Mouse (Mus musculus) MEL (cell line): ENCODE measurements around the gene Zfp462.

Source experiments
- CHD2 ChIP-seq: IDR thresholded peaks from 2 replicates; pipeline ENCODE4 v1.6.1; 2011; ENCODE audit warnings: low read length, improper control_type of control experiment
- CTCF ChIP-seq, 3 experiments: IDR thresholded peaks in 2 of 3; conservative IDR thresholded peaks in 1 of 3; 2 replicates each; pipeline ENCODE4 v1.5.1; 2011 to 2012; ENCODE audit warnings: low read length in 3 of 3, low read depth in 2 of 3, mild to moderate bottlenecking in 2 of 3, improper control_type of control experiment in 1 of 3, inconsistent platforms in 1 of 3, mixed read lengths in 1 of 3, moderate library complexity in 1 of 3; ENCODE audit not compliant: control insufficient read depth in 1 of 3, insufficient read depth in 1 of 3, poor library complexity in 1 of 3, severe bottlenecking in 1 of 3
- E2F4 ChIP-seq: IDR thresholded peaks from 2 replicates; pipeline ENCODE4 v1.6.1; 2011; ENCODE audit warnings: low read depth, low read length, improper control_type of control experiment, borderline replicate concordance
- EP300 ChIP-seq, 2 experiments: IDR thresholded peaks; 2 replicates each; pipeline ENCODE4 v1.6.1; 2011; ENCODE audit warnings: improper control_type of control experiment in 2 of 2, low read length in 2 of 2, low read depth in 1 of 2, mild to moderate bottlenecking in 1 of 2
- HCFC1 ChIP-seq: IDR thresholded peaks from 2 replicates; pipeline ENCODE4 v1.6.1; 2012; ENCODE audit warnings: low read depth, mild to moderate bottlenecking, inconsistent platforms, low read length, improper control_type of control experiment, moderate library complexity
- JUND ChIP-seq: IDR thresholded peaks from 2 replicates; pipeline ENCODE4 v1.6.1; 2011; ENCODE audit warnings: low read depth, mild to moderate bottlenecking, improper control_type of control experiment, low read length
- MYC ChIP-seq: IDR thresholded peaks from 2 replicates; pipeline ENCODE4 v1.6.1; 2011; ENCODE audit warnings: low read depth, mild to moderate bottlenecking, low read length, improper control_type of control experiment, moderate library complexity
- POLR2A ChIP-seq, 2 experiments: IDR thresholded peaks; 2 replicates each; pipeline ENCODE4 v1.6.1; 2011 to 2012; ENCODE audit warnings: low read length in 2 of 2, mild to moderate bottlenecking in 2 of 2, control low read depth in 1 of 2, improper control_type of control experiment in 1 of 2, low read depth in 1 of 2, moderate library complexity in 1 of 2; ENCODE audit not compliant: control insufficient read depth in 1 of 2, insufficient read depth in 1 of 2, poor library complexity in 1 of 2
- SIN3A ChIP-seq: IDR thresholded peaks from 2 replicates; pipeline ENCODE4 v1.6.1; 2012; ENCODE audit warnings: low read length, improper control_type of control experiment, inconsistent platforms
- TCF12 ChIP-seq: IDR thresholded peaks from 2 replicates; pipeline ENCODE4 v1.6.1; 2014; ENCODE audit warnings: low read depth, mild to moderate bottlenecking, inconsistent platforms, low read length, improper control_type of control experiment, moderate library complexity
- UBTF ChIP-seq: IDR thresholded peaks from 2 replicates; pipeline ENCODE4 v1.6.1; 2012; ENCODE audit warnings: low read depth, mild to moderate bottlenecking, inconsistent platforms, low read length, improper control_type of control experiment, moderate library complexity, borderline replicate concordance; ENCODE audit not compliant: insufficient read depth
- USF1 ChIP-seq: IDR thresholded peaks from 2 replicates; pipeline ENCODE4 v1.6.1; 2014; ENCODE audit warnings: low read depth, mild to moderate bottlenecking, inconsistent platforms, low read length, improper control_type of control experiment, moderate library complexity
- ZNF384 ChIP-seq: IDR thresholded peaks from 2 replicates; pipeline ENCODE4 v1.6.1; 2012; ENCODE audit warnings: low read depth, mild to moderate bottlenecking, inconsistent platforms, low read length, improper control_type of control experiment

DNA sequence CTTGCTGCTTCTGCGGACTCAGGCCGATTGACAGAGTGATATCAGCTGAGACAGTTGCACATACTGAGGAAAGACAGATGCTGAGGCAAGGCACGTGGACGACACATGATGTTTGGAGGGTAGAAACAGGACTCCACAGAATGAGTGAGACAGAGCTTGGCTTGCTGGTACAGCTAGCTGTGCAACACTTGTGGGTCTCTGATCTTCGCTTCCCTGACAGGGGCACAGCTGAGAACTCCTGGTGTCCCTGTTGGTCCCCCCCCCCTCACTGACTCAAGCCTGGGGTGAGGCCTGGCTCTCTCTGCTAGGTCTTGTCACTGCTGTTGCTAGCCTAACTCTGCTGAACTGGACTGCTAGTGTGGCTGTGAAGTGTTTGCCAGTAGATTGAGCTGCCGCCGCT is 18.7 kb downstream of the Zfp462 start:
- no peak for TF ChIP-seq HCFC1
- TF ChIP-seq POLR2A (IDR thresholded peaks at IDR 0.05; ENCODE audit: control insufficient read depth in 1 of 2, insufficient read depth in 1 of 2, low read depth in 1 of 2, low read length in 2 of 2, poor library complexity in 1 of 2): no peak
- TF ChIP-seq CHD2: no peak
- no peak for TF ChIP-seq ZNF384
- TF ChIP-seq USF1: no peak
- no peak for TF ChIP-seq CTCF (IDR thresholded peaks at IDR 0.05 in 2 of 3, conservative IDR thresholded peaks at IDR 0.05 in 1 of 3; ENCODE audit: control insufficient read depth in 1 of 3, insufficient read depth in 1 of 3, low read depth in 2 of 3, low read length in 3 of 3, poor library complexity in 1 of 3, severe bottlenecking in 1 of 3)
- TF ChIP-seq SIN3A: no peak
- no peak for TF ChIP-seq TCF12
- TF ChIP-seq E2F4: no peak
- TF ChIP-seq EP300 (IDR thresholded peaks at IDR 0.05; ENCODE audit: low read depth in 1 of 2, low read length in 2 of 2): no peak
- TF ChIP-seq MYC: no peak
- no peak for TF ChIP-seq JUND
- TF ChIP-seq UBTF: no peak
